Mouse (Mus musculus): ENCODE measurements around the gene Fxyd2. TPM values are rescaled to one million over a fixed set of nuclear protein-coding genes. Genes with fewer than 3 reads are reported as not detected.
A peak's percentile ranks its signal among the peaks of the same experiment; 100 is the strongest.

Gene Fxyd2
- polyA plus RNA-seq, 1 experiment from 2014 or later = 0.92 TPM

- Histone ChIP-seq H3K4me3 (ENCODE audit: control insufficient read depth in 1 of 2, insufficient read depth in 1 of 2, low read depth in 1 of 2, low read length in 2 of 2) (no peak overlapping the region), H3K36me3 (ENCODE audit: control insufficient read depth, insufficient read depth, low read length) (no peaks in the 10 kb centered on the region), H3K27ac (replicated peaks in 1 of 2; ENCODE audit: control insufficient read depth in 1 of 2, insufficient read depth in 1 of 2, low read depth in 2 of 2, low read length in 2 of 2) (no peak overlapping the region), H3K4me2 (ENCODE audit: low read length) (no peak overlapping the region), H3K9me3 (ENCODE audit: control insufficient read depth, low read length) (no peaks in the 10 kb centered on the region), H3K27me3 (ENCODE audit: control insufficient read depth, insufficient read depth, low read length) (peaks cover 30% of the 10 kb centered on the region), H3K4me1 (ENCODE audit: control insufficient read depth in 2 of 2, insufficient read depth in 2 of 2, low read length in 2 of 2) (peaks cover 0 to 2% of the 10 kb centered on the region in 2 experiments; a peak in 1 of 4 replicates), H3K9ac (ENCODE audit: low read length) (no peak overlapping the region)
- no peak for ATAC-seq (ENCODE audit: insufficient number of reproducible peaks, insufficient read depth, low FRiP score, low read depth)
- WGBS = 76% methylated on average over 3 of the region's 3 CpGs
Measured at GRCm38 (mm10) chr9:45406808-45407207, 7.3 kb downstream of the Fxyd2 start.

- no peak for ATAC-seq (ENCODE audit: insufficient number of reproducible peaks, insufficient read depth, low FRiP score, low read depth)
- H3K27ac ChIP-seq (replicated peaks in 1 of 2; ENCODE audit: control insufficient read depth in 1 of 2, insufficient read depth in 1 of 2, low read depth in 2 of 2, low read length in 2 of 2) = no peak overlapping the region
- peaks cover 21% of the 10 kb centered on the region for H3K27me3 ChIP-seq (ENCODE audit: control insufficient read depth, insufficient read depth, low read length)
- 35% methylated on average over 33 of the region's 33 CpGs for WGBS
- peaks cover 4 to 6% of the 10 kb centered on the region in 2 experiments for H3K4me1 ChIP-seq (ENCODE audit: control insufficient read depth in 2 of 2, insufficient read depth in 2 of 2, low read length in 2 of 2)
- no peak overlapping the region for H3K9ac ChIP-seq (ENCODE audit: low read length)
- H3K4me3 ChIP-seq (ENCODE audit: control insufficient read depth in 1 of 2, insufficient read depth in 1 of 2, low read depth in 1 of 2, low read length in 2 of 2) = peak overlapping the region; percentile 27 to 29; a peak in 3 of 4 replicates
- H3K36me3 ChIP-seq (ENCODE audit: control insufficient read depth, insufficient read depth, low read length) = no peaks in the 10 kb centered on the region
- no peaks in the 10 kb centered on the region for H3K9me3 ChIP-seq (ENCODE audit: control insufficient read depth, low read length)
- H3K4me2 ChIP-seq (ENCODE audit: low read length) = peak overlapping the region; percentile 58
Measured at GRCm38 (mm10) chr9:45407706-45408675, 8.5 kb downstream of the Fxyd2 start.

- H3K9ac ChIP-seq (ENCODE audit: low read length) = no peak overlapping the region
Measured at GRCm38 (mm10) chr9:45410193-45410592, 10.7 kb downstream of the Fxyd2 start.

GRCm38 (mm10) chr9:45410614-45411013 is 11.1 kb downstream of the Fxyd2 start:
- Histone ChIP-seq H3K27me3 (ENCODE audit: control insufficient read depth, insufficient read depth, low read length) (peaks cover 10% of the 10 kb centered on the region), H3K27ac (replicated peaks in 1 of 2; ENCODE audit: control insufficient read depth in 1 of 2, insufficient read depth in 1 of 2, low read depth in 2 of 2, low read length in 2 of 2) (no peak overlapping the region), H3K9me3 (ENCODE audit: control insufficient read depth, low read length) (no peaks in the 10 kb centered on the region), H3K4me2 (ENCODE audit: low read length) (no peak overlapping the region), H3K4me1 (ENCODE audit: control insufficient read depth in 2 of 2, insufficient read depth in 2 of 2, low read length in 2 of 2) (peaks cover 4 to 6% of the 10 kb centered on the region in 2 experiments), H3K36me3 (ENCODE audit: control insufficient read depth, insufficient read depth, low read length) (no peaks in the 10 kb centered on the region), H3K9ac (ENCODE audit: low read length) (no peak overlapping the region), H3K4me3 (ENCODE audit: control insufficient read depth in 1 of 2, insufficient read depth in 1 of 2, low read depth in 1 of 2, low read length in 2 of 2) (no peak overlapping the region)
- ATAC-seq (ENCODE audit: insufficient number of reproducible peaks, insufficient read depth, low FRiP score, low read depth) = no peak
- 100% methylated on average over 2 of the region's 2 CpGs for WGBS

More at GRCm38 (mm10) chr9:45410193-45410592, 10.7 kb downstream of the Fxyd2 start:
- ATAC-seq (ENCODE audit: insufficient number of reproducible peaks, insufficient read depth, low FRiP score, low read depth) = no peak
- H3K27me3 ChIP-seq (ENCODE audit: control insufficient read depth, insufficient read depth, low read length) = peaks cover 10% of the 10 kb centered on the region
- H3K36me3 ChIP-seq (ENCODE audit: control insufficient read depth, insufficient read depth, low read length) = no peaks in the 10 kb centered on the region
- no peaks in the 10 kb centered on the region for H3K9me3 ChIP-seq (ENCODE audit: control insufficient read depth, low read length)
- H3K4me3 ChIP-seq (ENCODE audit: control insufficient read depth in 1 of 2, insufficient read depth in 1 of 2, low read depth in 1 of 2, low read length in 2 of 2) = no peak overlapping the region
- H3K4me1 ChIP-seq (ENCODE audit: control insufficient read depth in 2 of 2, insufficient read depth in 2 of 2, low read length in 2 of 2) = peaks cover 4 to 6% of the 10 kb centered on the region in 2 experiments
- 63% methylated on average over 5 of the region's 5 CpGs for WGBS
- H3K4me2 ChIP-seq (ENCODE audit: low read length) = no peak overlapping the region
- no peak overlapping the region for H3K27ac ChIP-seq (replicated peaks in 1 of 2; ENCODE audit: control insufficient read depth in 1 of 2, insufficient read depth in 1 of 2, low read depth in 2 of 2, low read length in 2 of 2)

GRCm38 (mm10) chr9:45411111-45411510 is 11.6 kb downstream of the Fxyd2 start:
- no peak overlapping the region for H3K27ac ChIP-seq (replicated peaks in 1 of 2; ENCODE audit: control insufficient read depth in 1 of 2, insufficient read depth in 1 of 2, low read depth in 2 of 2, low read length in 2 of 2)
- H3K4me3 ChIP-seq (ENCODE audit: control insufficient read depth in 1 of 2, insufficient read depth in 1 of 2, low read depth in 1 of 2, low read length in 2 of 2) = no peak overlapping the region
- no peaks in the 10 kb centered on the region for H3K36me3 ChIP-seq (ENCODE audit: control insufficient read depth, insufficient read depth, low read length)
- no peak overlapping the region for H3K4me2 ChIP-seq (ENCODE audit: low read length)
- ATAC-seq (ENCODE audit: insufficient number of reproducible peaks, insufficient read depth, low FRiP score, low read depth) = no peak
- H3K9ac ChIP-seq (ENCODE audit: low read length) = no peak overlapping the region
- 73% methylated on average over 3 of the region's 3 CpGs for WGBS
- peaks cover 4 to 6% of the 10 kb centered on the region in 2 experiments for H3K4me1 ChIP-seq (ENCODE audit: control insufficient read depth in 2 of 2, insufficient read depth in 2 of 2, low read length in 2 of 2)
- peaks cover 7% of the 10 kb centered on the region for H3K27me3 ChIP-seq (ENCODE audit: control insufficient read depth, insufficient read depth, low read length)
- no peaks in the 10 kb centered on the region for H3K9me3 ChIP-seq (ENCODE audit: control insufficient read depth, low read length)

- WGBS = 21% methylated on average over 7 of the region's 7 CpGs
- Histone ChIP-seq H3K36me3 (ENCODE audit: control insufficient read depth, insufficient read depth, low read length) (no peaks in the 10 kb centered on the region), H3K9ac (ENCODE audit: low read length) (no peak overlapping the region), H3K4me1 (ENCODE audit: control insufficient read depth in 2 of 2, insufficient read depth in 2 of 2, low read length in 2 of 2) (peaks cover 4 to 6% of the 10 kb centered on the region in 2 experiments), H3K27ac (replicated peaks in 1 of 2; ENCODE audit: control insufficient read depth in 1 of 2, insufficient read depth in 1 of 2, low read depth in 2 of 2, low read length in 2 of 2) (no peak overlapping the region), H3K4me3 (ENCODE audit: control insufficient read depth in 1 of 2, insufficient read depth in 1 of 2, low read depth in 1 of 2, low read length in 2 of 2) (no peak overlapping the region), H3K9me3 (ENCODE audit: control insufficient read depth, low read length) (no peaks in the 10 kb centered on the region), H3K4me2 (ENCODE audit: low read length) (peak overlapping the region; percentile 50), H3K27me3 (ENCODE audit: control insufficient read depth, insufficient read depth, low read length) (peaks cover 7% of the 10 kb centered on the region)
- ATAC-seq (ENCODE audit: insufficient number of reproducible peaks, insufficient read depth, low FRiP score, low read depth) = no peak
Measured at GRCm38 (mm10) chr9:45411803-45412202, 12.3 kb downstream of the Fxyd2 start.

- no peak for ATAC-seq (ENCODE audit: insufficient number of reproducible peaks, insufficient read depth, low FRiP score, low read depth)
- H3K4me1 ChIP-seq (ENCODE audit: control insufficient read depth in 2 of 2, insufficient read depth in 2 of 2, low read length in 2 of 2) = peaks cover 7 to 9% of the 10 kb centered on the region in 2 experiments
- no peak overlapping the region for H3K9ac ChIP-seq (ENCODE audit: low read length)
- H3K9me3 ChIP-seq (ENCODE audit: control insufficient read depth, low read length) = no peaks in the 10 kb centered on the region
- 4% methylated on average over 10 of the region's 10 CpGs for WGBS
- no peak overlapping the region for H3K4me3 ChIP-seq (ENCODE audit: control insufficient read depth in 1 of 2, insufficient read depth in 1 of 2, low read depth in 1 of 2, low read length in 2 of 2)
- no peaks in the 10 kb centered on the region for H3K36me3 ChIP-seq (ENCODE audit: control insufficient read depth, insufficient read depth, low read length)
- peak overlapping the region; percentile 50 for H3K4me2 ChIP-seq (ENCODE audit: low read length)
- H3K27ac ChIP-seq (replicated peaks in 1 of 2; ENCODE audit: control insufficient read depth in 1 of 2, insufficient read depth in 1 of 2, low read depth in 2 of 2, low read length in 2 of 2) = no peak overlapping the region
- peaks cover 7% of the 10 kb centered on the region for H3K27me3 ChIP-seq (ENCODE audit: control insufficient read depth, insufficient read depth, low read length)
Measured at GRCm38 (mm10) chr9:45412287-45412686, 12.8 kb downstream of the Fxyd2 start.

All from heart, embryonic 14.5 days (tissue).